Mouse (Mus musculus): ENCODE measurements around the gene Scgb1b15. TPM values are rescaled to one million over a fixed set of nuclear protein-coding genes. Genes with fewer than 3 reads are reported as not detected.

The Scgb1b15 gene
- not detected for polyA plus RNA-seq (2017; shearing (Covaris generic))

GRCm38 (mm10) chr7:32836254-32836653 lies at the start of gene Scgb1b15:
Scgb1b15 (plus strand) TSS chr7:32836554.

GRCm38 (mm10) chr7:32829562-32829961 lies 6.8 kb upstream of the Scgb1b15 start, which contains the start of gene Scgb2b15:
Scgb2b15 (minus strand) TSS chr7:32829662.

Other genes starting within 250 kb of the Scgb1b15 start
- not detected for gene Scgb2b15, start 6.9 kb upstream of the Scgb1b15 start, polyA plus RNA-seq (2017; shearing (Covaris generic))
- not detected for gene Scgb2b17, start 220.0 kb downstream of the Scgb1b15 start, polyA plus RNA-seq (2017; shearing (Covaris generic))
- not detected for gene Scgb1b17, start 226.9 kb downstream of the Scgb1b15 start, polyA plus RNA-seq (2017; shearing (Covaris generic))